Mouse (Mus musculus) heart, postnatal 36 days (tissue): ENCODE data around the gene Pitpnb. TPM values are rescaled to one million over a fixed set of nuclear protein-coding genes. Genes with fewer than 3 reads are reported as not detected.

Experiments
- DNase-seq, 2 experiments: peaks; one replicate each; pipeline ENCODE4 v3.0.0; 2021 to 2022
- intact Hi-C: fragments of 180-260 bp; cut with DNase I; formaldehyde crosslinking; loops from one replicate; pipeline ENCODE4 v1.15.1; 2025
- total RNA-seq, 2 experiments: library from RNA; stranded (reverse); gene quantifications; 2 replicates each; pipeline ENCODE4 v1.2.3; 2021

The Pitpnb gene
- total RNA-seq, 2 experiments from 2014 or later: 41.7 to 45.3 TPM

DNA sequence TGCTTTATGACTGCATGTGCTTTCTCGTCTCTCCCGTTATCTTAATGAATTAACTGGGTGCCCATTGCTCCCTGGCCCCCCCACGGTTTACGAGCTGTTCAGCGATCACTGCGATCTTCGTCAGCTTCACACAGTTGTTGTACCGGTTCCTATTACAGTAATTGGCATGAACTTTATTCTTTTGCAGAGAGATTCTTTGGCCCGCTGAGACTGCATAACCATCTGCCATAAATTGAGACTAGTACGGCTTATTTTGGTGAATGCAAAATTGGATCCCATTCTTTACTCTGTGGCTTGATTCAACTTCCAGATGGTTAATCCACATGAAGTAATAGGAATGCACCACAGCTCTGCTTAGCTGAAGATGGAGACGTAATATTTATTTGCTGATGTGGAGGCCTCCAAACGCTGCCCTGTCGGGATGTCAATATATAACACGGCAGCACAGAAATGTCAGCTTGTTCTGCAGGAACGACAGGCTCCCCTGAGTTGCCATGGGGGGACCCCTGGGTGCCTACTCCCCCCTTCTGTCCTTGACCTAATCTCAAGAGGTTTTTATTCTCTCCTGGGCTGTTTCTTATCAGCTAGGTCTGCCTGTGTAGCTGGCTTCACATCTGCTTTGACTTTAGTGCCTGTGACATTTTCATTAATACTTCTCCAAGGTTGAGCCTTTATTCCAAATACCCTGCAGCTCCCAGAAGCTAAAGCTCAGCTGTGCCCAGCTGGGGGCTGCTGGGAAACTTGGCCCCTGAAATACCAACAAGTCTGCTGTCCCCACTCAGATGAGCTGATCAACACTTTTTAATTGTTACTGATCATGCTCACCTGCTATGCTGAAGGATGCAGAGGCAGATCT, 63.9 kb downstream of the Pitpnb start:
- intact Hi-C loops: no loop called here
- no peak for DNase-seq

DNA sequence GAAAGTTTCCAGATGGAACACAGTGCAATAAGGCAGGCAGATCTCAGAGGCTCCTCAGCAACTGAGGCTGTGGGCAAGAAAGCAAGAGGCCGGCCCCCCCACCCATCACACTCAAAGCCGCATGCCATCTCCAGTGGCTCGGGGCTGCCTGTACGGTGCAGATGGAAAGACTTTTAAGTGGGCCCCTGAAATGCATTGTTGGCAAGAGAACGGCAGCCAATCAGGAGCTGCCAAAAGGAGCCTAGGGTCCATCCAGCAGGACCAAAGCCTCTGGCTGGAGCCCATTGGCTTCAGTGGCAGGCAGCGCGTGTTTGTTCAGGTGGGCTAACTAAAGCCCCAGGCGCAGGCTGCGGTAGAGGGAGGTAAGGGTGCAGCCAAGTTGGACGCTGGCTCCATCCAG, 65.2 kb downstream of the Pitpnb start:
- DNase-seq: no peak
- intact Hi-C loops: no loop called here

DNA sequence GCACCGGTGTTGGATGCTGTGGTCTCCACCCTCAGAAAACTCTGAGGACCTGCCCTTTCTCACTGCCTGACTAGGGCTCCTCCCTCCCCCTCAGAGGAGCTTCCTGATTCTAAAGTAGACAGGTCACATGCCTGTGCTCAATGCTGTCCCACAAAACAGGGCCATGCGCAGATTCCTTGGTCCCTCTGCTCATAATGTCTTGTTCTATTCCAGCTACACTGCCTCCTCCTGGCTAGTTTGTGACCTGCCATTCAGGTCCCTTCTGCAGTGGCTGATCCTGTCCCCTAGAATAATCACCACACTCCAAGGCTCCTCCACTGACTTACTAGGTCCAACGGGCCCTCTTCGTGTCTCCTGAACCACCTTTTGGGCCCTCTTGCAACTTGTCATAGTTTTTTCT, 65.6 kb downstream of the Pitpnb start:
- intact Hi-C loops: no loop called here
- DNase-seq: no peak

DNA sequence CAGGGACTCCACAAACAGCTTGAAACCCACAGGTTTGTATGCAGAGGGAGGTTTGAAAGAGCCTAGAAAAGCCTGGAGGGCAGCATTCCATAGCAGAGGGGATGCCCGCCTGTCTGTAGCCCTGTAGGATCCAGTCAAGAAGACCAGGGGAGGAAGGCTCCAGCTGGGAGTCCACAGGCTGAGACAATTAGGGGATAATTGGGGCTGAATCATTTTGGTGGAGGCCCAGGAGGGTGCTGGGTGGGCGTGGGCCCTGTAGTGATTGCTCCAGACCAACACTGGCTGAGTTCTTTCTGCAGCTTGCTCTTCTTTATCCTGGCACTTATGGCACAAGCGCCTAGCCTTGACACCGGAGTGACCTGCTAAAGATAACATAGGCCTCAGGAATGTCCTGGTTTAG, 67.9 kb downstream of the Pitpnb start:
- intact Hi-C loops: no loop called here
- DNase-seq: no peak

DNA sequence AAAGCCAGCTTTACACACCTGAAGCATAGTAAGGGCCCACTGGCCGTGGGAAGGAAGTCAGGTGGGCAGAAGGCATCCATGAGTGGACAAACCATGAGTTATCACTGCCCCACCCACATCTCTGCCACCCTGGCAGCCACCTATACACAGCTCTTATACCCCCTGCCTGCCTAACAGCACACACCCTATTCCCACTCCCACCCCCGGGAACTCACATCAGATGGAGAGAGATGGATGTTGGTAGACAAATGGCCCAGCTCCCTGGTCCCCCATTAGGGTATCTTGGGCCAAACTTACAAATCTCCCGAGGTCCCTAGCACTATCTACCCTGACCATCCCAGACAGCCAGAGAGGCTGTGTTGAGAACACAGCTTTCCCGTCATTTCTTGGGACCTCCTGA, 68.7 kb downstream of the Pitpnb start:
- no peak for DNase-seq
- intact Hi-C loops: no loop called here

DNA sequence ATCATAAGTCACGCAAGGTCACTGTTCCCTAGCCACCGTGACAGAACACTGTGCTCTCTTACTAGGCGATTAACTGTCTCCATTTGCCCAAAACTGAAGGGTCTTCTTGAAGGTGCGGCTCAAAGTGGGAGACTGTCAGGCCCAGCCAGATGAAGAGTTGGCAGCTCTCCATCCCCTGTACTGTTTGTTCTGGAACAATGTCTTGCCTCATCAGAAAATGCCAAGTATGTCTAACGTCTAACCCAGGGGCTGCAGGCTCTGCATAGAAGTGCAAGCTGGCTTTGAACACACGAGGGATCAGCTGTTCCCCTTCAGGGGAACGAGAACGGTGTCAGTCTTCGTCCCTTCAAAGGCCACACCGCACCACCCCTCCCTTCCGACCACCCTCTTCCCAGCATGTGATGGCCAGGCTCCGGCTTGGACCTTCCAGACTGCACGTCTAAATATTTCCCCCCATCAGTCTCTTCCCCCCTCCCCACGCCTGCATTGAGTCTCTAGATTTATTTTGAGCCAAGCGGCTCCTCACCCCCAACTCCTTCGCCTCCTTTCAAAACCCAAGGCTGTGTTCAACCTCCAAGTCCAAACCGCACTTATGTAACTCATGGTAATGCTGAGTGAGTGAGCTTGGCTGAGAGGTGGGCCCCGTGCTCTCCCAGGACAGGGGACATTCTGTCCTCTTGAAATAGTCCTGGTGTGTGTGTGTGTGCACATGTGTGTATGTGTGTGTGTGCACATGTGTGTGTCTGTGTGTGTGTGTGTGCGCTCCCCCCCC, 71.5 kb downstream of the Pitpnb start:
- intact Hi-C loops: no loop called here
- peak in 1 of 2 experiments; percentile 28 for DNase-seq

DNA sequence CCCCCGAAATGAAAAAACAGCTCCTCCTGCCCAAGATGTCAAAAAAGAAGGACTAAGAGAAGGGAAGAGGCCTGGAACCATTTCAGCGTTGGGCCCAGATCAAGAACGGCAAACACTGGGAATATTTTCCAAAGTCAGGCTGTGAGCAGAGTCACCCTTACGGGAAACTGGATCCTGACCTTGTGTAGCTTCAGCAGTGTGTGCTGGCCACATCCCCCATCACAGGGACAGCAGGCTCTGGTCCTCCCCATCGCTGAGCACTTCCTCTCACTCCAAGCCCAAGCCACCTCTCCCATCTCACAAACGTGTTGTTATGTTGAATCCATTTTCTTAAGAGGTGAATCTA, 72.1 kb downstream of the Pitpnb start:
- DNase-seq: peak; percentile 35 to 43
- intact Hi-C loops: no loop called here

DNA sequence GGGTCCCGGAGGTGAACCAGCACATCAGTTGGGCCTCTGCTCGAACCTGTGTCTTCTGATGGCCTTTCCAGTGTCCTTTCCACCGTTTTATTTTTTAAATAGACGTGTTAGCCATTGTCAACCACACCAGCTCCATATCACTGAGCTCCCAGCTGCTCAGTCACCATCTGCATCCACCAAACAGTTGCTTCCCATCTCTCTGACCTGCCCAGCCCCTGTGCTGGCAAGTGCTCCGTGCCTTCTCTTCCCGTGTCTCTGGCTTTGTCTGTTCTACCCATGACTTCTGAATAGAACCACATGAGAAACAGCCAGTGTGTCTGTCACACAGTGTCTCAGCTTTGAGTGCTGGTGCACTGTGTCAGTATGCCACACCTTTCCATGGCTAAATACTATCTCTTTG, 74.2 kb downstream of the Pitpnb start:
- intact Hi-C loops: no loop called here
- no peak for DNase-seq

DNA sequence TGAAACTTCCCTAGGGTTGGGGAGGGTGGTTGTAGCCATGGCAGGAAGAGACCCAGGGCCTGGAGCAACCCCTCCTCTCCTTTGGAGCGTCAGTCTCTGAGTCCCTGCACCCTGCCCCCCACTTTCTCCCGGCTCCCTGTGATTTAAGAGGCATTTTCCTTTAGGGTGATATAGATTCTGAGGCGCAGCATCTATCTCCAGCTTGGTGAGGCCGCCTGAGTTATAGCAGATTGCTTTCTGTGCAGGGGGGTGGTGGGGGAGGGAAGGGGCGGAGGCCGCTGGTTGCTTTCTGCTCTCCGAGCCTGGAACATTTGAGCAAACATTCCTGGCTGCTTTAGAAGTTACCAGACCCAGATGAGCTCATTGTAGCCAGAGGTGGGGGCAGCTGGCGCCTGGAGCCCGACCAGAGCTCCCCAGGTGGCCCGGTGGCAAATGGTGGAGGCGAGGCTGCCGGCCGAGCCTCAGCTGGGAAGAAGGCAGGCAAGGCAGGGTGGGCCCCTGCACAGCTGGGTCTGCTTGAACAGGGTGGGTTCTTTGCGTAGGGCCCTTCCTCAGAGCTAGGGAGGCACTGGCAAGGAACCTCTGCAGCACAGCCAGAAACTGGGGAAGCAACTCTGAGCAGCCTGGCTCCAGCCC, 78.0 kb downstream of the Pitpnb start:
- intact Hi-C loops: no loop called here
- peak; percentile 38 to 63 for DNase-seq

DNA sequence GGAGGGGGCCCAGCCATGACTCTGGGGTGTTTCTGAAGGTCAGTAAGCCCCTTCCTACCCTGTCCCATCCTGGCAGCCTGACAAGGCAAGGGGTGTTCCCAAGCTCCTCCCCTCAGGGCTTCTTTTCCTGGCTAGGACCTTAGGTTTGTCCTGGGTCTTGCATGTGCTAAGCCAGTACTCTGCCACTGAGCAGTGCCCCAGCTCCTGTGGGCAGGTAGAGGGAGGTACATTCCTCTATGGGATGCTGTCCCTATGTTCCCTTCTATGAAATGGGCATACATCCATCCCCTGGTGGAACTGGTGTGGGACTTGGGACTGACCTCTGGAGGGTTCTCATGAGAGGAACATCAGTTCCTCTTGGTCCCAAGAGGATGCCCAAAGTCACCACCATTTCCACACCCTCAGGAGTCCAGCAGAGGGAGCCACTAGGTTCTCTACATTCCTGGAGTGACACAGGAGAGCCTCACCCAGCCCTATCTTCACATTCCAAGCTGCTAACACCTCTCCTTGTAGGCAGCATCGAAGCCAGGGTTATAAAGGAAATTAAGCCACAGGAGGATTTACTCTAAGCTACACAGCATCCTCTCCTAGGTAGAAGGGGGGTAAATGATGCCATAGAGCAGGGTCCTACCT, 79.0 kb downstream of the Pitpnb start:
- peak in 1 of 2 experiments; percentile 32 for DNase-seq
- intact Hi-C loops: loop anchor here (10.0 kb wide), 2 partner anchors 385 to 605 kb away; no protein-coding TSS in a partner anchor

DNA sequence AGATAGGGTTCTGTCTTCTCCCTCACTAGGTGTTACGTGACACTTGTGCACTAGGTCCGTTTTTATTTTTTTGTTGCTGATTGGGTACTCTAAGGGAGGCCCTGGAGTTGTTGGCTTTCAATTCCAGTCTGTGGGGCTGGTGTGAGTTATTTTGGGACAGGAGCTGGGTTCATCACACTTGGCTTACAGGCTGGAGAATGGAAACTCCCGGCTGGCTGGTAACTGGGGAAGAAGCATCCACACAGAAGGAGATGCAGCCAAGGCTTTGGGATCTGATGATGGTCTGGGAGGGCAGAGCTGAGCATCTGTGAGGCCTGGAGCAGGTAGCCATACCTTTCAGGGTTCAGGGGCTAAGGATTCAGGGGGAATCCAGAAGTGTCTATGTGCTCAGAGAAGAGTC, 80.1 kb downstream of the Pitpnb start:
- intact Hi-C loops: loop anchor here (10.0 kb wide), 2 partner anchors 384 to 604 kb away; no protein-coding TSS in a partner anchor
- DNase-seq: no peak

DNA sequence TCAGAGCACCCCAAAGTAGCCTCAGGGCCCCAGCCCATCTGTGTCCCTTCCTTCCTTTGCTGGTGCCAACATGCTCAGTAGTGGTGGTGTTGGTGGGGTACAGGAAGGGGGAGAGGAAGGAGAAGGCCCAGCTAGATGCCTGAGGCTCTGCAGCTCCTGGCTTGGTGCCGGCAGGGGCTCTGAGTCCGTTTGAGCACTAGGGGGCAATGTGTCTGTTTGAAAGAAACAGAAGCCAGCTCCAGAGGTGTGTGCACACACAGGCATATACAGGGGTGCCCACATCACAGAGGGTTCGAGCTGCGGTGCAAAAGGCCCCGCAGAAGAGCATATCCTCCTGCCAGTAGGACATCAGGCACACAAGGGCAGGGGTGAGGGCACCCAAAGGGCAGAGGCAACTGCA, 83.6 kb downstream of the Pitpnb start:
- intact Hi-C loops: loop anchor here (1.0 to 10.0 kb wide), 6 partner anchors 141 to 739 kb away; no protein-coding TSS in a partner anchor
- DNase-seq: peak; percentile 84 to 85

DNA sequence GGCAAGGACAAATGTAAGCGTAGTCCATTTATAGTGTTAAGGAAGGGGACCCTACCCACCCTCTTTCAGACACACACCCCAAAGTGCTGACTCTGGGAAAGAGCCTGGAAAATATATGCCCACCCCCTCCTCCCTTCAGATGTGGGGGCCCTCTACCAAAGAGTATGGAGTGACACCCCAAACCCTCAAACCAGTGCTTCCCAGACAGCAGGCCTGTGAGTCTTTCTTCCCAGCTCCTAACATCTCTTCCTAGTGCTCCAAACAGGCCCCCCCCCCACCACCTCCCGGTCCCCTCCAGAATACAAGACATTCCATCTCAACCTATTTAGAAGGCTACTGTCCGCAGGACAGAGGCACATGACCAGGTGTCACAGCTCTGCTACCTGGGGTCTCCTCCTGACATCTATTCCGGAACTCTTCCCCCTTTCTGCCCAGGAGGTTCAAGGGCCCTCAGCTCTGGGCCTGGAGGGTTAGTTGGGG, 84.2 kb downstream of the Pitpnb start:
- DNase-seq: no peak
- intact Hi-C loops: loop anchor here (1.0 to 10.0 kb wide), 6 partner anchors 140 to 738 kb away; no protein-coding TSS in a partner anchor

DNA sequence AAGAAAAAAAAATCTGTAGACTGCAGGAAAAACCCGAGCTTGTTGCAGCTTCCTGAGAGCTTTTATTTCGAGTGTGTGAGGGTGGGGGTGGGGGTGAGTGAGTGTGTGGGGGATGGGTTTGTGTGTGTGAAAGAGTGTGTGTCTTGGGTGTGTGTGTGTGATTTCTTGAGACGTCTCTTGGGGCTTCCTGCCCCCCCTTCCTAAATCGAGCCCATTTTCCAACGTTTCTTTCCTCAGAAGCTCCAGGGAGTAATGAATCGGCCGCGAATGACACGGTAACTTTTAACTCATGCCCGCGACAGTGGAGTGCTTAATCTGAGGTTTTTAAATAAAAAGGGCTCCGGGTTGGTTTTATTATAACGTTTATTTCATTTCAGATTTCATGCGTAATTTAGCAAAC, 85.0 kb downstream of the Pitpnb start:
- intact Hi-C loops: loop anchor here (2.0 to 10.0 kb wide), 4 partner anchors 139 to 599 kb away; no protein-coding TSS in a partner anchor
- no peak for DNase-seq

DNA sequence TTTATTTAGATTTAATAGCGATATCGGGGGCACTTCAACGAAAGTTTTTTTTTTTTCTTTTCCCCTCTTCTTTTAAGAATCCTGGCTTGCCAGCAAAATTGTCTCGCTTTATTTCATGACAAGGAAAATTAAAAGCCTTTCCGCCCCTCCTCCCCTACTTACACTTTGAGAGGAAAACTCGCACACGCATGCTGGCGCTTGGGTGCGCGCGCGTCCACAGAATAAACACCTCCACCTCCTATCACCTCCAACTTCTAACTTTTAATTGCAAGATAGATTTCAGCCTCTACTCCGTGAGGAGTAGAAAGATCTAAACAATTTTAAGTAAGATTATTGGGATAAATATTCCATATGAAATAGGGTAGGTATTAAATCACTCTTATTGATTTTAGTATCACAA, 85.5 kb downstream of the Pitpnb start:
- intact Hi-C loops: loop anchor here (2.0 to 10.0 kb wide), 3 partner anchors 51 to 599 kb away; no protein-coding TSS in a partner anchor
- peak in 1 of 2 experiments; percentile 22 for DNase-seq

DNA sequence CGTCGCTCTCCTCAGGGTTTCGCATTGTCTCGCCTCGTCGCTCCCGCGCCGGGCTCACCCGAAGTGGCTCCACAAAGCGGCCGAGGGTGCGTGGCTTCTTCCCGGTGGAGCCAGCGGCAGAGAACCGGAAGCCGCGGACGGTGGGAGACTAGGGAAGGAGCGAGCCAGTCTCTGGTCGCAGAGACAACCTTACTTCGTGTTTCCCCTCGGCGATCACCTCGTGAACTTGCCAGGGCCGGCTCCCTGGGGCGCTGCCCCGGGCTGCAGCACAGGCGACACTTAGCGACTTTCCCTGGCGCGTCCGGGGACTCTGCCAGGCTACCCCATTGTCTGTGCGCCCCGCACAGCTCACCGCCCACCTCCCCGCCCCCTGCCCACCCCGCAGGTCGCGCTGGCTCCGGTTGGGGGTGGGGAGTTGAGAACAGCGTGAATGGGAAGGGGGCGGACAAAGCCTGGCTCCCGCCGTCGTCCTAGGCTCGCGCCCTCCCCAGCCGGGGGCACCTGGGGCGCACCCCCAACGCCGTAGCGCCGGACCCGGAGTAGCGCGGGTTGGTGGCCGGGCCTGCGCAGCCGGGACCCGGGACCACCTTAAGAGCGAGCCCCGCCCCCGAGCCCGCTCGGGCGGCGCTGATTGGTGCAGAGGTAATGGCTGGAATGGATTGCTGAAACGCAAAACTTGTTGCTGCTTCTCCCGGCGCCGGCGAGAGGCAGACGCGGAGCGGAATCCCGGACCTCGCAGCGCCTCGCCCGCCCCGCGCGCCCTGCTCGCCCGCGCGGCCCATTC, 86.2 kb downstream of the Pitpnb start, which contains the start of gene Mn1:
TSS of gene Mn1 (plus strand) at position 772 of the 784 bp plus-strand sequence.
- peak; percentile 89 to 92 for DNase-seq

DNA sequence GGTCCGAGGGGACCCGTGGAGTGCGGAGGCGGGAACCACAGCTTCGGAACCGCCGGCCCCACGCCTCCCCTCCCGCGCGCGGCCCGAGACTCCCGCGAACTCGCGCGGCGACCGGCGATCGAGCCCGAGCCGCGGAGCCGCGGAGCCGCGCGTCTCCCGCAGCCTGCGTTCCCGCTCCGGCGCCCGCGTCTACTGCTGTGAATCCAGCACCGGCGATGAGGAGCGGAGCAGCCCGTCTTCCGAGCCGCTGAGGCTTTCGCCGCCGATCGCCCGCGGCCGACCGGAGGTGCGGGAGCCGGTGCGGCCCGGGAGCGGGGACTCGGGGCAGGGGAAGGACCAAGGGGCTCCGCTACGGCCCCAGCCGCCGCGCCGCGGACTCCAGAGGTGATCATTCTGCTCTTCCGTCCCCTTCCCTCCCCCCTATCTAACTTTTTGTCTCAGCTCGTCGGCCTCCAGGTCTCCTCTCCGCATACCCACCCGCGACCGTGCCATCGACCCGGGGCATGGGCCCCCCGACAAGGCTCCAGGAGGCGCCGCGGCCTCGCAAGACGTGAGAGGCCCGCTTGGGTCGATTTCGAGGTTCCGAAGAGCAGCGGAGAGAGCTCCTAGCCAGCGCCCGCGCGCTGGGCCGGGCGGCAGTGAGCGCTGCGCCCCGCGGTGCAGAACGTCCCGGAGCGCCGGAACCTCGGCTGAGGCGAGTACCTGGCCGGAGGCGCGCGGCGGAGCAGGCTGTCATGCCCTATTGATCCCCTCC, 87.0 kb downstream of the Pitpnb start:
- DNase-seq: peak; percentile 60 to 66
- intact Hi-C loops: loop anchor here (1.0 to 10.0 kb wide), 4 partner anchors 49 to 597 kb away; no protein-coding TSS in a partner anchor

More for the DNA sequence above, 86.2 kb downstream of the Pitpnb start, which contains the start of gene Mn1:
- intact Hi-C loops: loop anchor here (1.0 to 10.0 kb wide), 4 partner anchors 50 to 598 kb away; no protein-coding TSS in a partner anchor
